Mouse (Mus musculus) subcutaneous adipose tissue, adult 2 months (tissue): Measurements from ENCODE around the gene Rft1. TPM values are rescaled to one million over a fixed set of nuclear protein-coding genes. Genes with fewer than 3 reads are reported as not detected.

ENCODE experiments used
- polyA plus RNA-seq: library from polyadenylated mRNA; depleted of rRNA; stranded (reverse); fragments of >200 nt; gene quantifications from 2 replicates; pipeline ENCODE4 v1.2.3, GENCODE M21; 2012; ENCODE audit warnings: low replicate concordance; rRNA removed

Gene Rft1
- polyA plus RNA-seq = 29.2 and 30.9 TPM in 2 replicates

GRCm38 (mm10) chr14:30653943-30654659 is at the start of gene Rft1:
Gene Rft1, plus strand, starts transcription at chr14:30654360.

DNA sequence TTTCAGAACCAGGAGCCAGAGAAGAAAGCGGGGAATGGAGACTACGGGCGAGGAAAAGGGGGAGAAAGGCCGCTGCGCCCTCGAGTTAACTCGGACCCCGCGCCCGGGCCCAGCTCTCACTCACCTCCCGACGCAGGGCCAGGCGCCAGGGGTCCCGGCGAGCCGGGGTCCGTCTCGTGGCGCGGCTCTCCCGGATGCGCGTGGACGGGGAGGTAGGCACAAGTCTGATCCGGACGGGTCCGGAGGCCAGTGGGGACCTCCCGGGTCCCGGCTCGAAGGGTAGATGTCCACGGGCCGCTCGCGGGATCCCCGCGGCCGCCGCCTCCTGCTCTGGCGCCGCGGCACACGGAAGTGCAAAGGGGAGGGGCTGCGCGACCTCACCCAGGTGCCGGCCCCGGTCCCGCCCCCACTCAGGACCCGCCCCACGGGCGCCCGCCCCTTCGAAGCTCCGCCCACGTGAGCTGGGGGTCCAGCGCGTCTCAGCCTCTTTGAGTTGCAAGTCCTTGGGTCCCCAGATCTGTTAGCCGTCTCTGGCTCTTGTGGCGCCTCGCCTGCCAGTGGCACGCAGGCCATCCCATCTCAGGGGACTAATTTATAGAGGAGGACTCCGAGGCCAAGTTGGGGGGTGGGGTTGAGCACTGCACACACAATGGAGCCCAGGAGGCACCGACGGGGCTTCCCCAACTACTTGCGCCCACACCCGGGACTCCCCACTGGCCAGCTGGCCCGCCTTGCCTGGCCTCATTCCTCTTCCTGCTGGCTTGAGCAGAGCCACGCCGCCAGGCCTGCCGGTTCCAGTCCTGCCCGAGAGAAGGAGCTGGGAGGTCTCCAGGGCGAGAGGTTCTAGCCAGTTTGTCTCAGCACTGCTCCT is 28.1 kb upstream of the Rft1 start, which contains the start of gene Prkcd:
Prkcd (minus strand) TSS at position 355 of the 871 bp plus-strand sequence.

DNA sequence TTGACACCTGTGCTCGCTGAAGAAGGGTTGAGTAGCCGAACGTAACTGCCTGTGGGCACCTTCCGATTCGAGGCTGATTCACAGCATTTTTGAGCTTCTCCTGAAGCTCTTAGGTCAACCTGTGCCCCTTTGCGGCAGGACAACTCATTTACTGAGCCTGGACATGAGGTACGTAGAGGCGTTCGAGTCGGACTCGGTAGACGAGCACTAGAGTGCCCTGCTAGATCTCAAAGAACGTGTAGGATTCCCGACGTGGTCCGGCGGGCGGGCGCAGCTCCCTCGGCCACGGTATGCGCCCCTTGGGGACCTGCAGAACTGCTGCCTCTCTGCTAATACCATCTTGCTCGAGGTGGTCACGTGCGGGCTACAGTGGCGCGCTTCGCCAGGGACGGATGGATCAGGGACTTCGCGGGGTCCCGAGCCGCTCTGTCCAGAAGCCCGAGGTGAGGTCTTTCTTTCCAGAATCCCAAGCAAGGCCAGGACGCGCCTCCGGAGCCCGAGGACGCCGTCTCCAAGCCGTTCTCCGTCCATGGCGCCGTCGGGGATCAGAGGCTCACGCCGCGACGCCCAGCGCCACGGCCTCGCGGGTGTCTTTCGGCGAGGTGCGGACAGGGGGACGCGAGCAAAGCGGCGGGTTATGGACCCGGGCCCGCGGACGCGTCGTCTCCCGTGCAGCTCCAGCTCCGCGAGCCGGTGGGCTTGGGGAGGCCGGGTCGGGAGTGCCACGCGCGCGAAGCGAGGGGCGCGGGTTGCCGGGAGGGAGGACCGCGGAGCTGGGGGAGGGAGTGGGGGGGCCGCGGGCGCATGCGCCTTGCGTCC is 60.8 kb downstream of the Rft1 start, which contains the start of gene Sfmbt1:
Sfmbt1 (plus strand) TSS at position 51 of the 819 bp plus-strand sequence.

Other genes with a start within 250 kb of the Rft1 start
- gene Dcp1a, start 174.8 kb upstream of the Rft1 start, polyA plus RNA-seq = 24.3 and 45.7 TPM in 2 replicates
- gene Cacna1d, start 162.9 kb upstream of the Rft1 start, polyA plus RNA-seq = 1.9 and 21.8 TPM in 2 replicates
- gene Tkt, start 106.0 kb upstream of the Rft1 start, polyA plus RNA-seq = 1,357 and 1,911 TPM in 2 replicates
- 67.0 and 122 TPM in 2 replicates for gene Prkcd, start 28.1 kb upstream of the Rft1 start, polyA plus RNA-seq
- 2.0 and 4.2 TPM in 2 replicates for gene Sfmbt1, start 60.5 kb downstream of the Rft1 start, polyA plus RNA-seq
- gene Tmem110, start 171.2 kb downstream of the Rft1 start, polyA plus RNA-seq = 32.3 and 40.5 TPM in 2 replicates
- 27.6 and 60.8 TPM in 2 replicates for gene Mustn1, start 224.8 kb downstream of the Rft1 start, polyA plus RNA-seq
- gene Itih4, start 232.1 kb downstream of the Rft1 start, polyA plus RNA-seq = 3.2 and 4.9 TPM in 2 replicates